Mouse (Mus musculus): ENCODE results near the gene Polr2l. TPM values are rescaled to one million over a fixed set of nuclear protein-coding genes. Genes with fewer than 3 reads are reported as not detected.

The Polr2l gene
- total RNA-seq (2021): 10 to 100 TPM; 43.0 to 50.5 TPM
- long read RNA-seq, transcript Polr2l-201 (2 exons, 1,650 nt): major isoform, 92 of 178 reads
- long read RNA-seq, partial matches to known transcripts: 0 of 178 reads
- long read RNA-seq, other reads (novel, unspliced or antisense): 86 of 178 reads

DNA sequence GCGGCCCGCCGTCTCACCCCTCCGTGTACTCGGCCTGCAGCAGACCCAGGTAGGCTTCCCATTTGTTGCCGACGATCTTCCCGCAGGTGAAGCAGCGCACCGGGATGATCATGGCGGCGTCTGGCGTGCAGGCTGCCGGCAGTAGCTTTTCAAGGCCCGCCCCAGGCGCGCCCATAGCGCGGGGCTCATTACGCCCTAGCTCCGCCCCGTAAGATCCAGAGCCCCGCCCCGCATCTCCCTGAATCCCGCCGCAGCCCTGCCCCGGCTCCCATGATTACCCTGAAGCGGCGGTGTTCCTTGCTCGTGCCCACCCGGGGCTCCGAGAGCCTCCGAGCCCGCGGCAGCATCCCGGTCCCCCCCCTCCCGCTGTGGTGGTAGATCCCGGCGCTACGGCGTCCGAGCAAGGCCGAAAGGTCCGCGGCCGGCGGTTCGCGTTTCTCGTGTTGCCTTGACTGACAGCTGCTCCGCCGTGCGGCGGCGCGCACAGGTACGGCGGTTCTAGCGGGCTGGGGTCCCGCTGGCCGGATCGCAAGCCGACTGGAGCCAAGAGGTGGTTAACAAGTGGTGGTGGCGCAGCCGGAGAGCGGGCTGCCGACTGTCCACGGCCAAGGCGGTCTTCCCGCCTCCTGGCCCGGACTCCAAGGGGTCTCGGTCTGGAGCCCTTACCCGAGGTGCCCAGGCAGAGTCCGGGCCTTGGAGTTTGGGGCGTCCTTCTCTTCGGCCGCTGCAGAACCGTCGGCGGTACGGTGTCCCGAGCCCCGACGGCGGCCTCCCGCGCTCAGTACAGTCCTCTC, at the start of gene Polr2l, which contains the start of gene Tspan4:
TSS of gene Polr2l (minus strand) at position 122 of the 794 bp plus-strand sequence.
TSS of gene Tspan4 (plus strand) at position 230 of the 794 bp plus-strand sequence.
- DNase-seq (ENCODE audit: low spot score in 2 of 2): peak; percentile 85 to 88

DNA sequence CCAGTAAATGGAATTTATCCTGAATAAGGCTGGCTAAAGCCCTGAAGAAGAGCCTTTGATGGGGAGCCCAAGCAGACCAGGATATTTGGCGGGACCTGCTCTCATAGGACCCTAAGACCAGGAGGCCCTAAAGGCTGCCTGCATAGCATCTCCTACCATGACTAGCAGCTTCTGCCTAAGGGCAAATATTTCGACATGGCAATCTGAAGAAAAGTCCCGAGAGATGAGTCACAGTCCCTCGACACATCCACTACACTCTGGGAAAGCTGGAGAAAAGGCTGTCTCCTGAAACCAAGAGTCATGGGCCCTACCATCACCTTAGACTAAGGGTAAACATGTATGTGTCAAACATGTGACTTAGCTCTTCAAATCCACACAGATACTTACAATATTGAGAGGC, 49.3 kb upstream of the Polr2l start:
- no peak for DNase-seq (ENCODE audit: low spot score in 2 of 2)

DNA sequence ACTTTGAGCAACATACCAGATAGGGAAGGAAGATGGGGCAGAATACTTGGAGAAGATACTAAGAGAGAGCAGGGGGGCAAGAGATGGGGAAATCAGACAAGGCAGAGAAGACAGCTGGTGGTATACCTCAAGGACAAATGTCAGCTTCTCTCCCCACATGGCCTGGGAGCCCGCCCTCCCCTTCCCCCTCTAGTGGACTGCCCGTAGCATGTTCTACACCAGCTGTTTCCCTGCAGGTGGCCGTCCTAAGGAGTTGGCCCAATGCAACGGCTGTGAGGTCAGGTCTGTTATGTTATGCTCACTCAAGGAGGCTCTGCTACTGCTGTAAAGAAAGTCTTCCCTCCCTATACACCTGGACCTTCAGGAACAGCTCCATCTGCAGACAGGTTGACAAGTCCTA, 48.1 kb upstream of the Polr2l start:
- no peak for DNase-seq (ENCODE audit: low spot score in 2 of 2)

DNA sequence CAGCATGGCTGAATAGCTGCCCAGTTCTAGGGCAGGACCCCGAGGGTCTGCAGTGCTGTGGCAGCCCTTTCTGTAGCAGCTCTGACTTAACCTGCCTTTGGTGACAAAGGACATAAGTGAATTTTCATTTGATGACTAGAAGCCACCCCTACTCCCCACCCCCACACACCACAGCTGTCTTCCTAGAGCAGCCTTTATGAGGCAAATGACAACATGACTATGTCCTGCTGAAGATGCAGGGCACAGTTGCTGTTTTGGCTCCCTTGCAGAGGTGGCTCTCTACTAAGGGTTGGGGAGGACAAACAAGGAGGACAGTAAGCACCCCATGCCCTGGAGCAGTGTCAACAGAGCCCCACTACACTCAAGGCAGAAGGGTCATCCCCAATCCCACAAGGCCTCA, 44.9 kb upstream of the Polr2l start:
- no peak for DNase-seq (ENCODE audit: low spot score in 2 of 2)

DNA sequence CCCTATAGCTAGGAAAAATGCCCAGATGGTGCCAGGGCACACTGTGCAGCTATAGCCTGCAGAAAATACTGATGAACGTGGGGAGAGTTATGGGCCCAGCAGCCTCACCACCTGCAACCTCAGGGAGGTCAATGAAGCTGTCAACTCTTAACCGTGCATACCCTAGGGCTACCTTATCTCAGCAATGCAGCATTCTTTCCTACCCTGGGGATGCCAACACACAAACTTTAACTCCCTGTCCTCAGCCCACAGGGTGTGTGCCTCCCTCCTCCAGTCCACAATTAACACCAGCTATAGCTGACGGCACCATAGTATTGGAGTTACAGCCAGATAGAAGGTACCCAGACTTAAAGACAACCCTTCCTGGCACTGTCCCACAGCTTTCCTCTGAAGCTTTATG, 44.0 kb upstream of the Polr2l start:
- no peak for DNase-seq (ENCODE audit: low spot score in 2 of 2)

DNA sequence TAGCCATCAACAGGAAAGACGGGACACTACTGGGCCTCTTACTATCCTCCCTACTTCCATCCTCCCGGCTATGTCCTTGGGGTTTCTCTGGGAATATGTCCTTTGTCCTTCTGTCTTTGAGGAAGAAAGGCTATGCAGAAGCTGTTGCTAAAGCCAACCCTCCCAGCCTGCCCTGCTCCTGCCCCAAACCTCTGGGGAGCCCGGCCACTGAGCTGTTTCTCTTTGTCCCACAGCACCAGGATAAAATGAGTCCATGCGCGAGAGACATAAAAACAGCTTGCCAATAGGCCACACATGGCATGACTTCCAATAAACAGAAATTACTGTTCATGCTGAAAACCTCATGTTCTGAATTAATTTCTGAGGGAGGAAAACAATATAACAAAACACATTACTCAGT, 43.4 kb upstream of the Polr2l start:
- DNase-seq (ENCODE audit: low spot score in 2 of 2): no peak

DNA sequence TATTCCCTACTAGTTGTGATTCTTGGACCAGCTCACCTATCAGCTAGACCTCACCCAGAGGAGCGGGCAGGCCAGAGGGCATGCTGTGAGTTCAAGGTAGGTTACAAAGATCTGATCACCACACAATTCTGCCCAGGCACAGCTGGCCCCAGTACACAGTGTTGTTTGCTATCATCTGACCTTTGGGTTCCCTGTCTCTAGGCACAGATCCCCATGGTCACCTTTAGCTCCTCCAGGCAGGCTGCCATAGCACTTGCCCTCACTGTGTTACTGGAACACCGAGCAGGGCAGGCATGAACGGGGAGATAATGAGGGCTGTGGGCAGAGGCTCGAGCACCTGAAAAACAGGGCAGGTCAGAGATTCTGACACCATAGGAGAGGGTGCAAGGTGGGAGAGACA, 42.7 kb upstream of the Polr2l start:
- DNase-seq (ENCODE audit: low spot score in 2 of 2): no peak

DNA sequence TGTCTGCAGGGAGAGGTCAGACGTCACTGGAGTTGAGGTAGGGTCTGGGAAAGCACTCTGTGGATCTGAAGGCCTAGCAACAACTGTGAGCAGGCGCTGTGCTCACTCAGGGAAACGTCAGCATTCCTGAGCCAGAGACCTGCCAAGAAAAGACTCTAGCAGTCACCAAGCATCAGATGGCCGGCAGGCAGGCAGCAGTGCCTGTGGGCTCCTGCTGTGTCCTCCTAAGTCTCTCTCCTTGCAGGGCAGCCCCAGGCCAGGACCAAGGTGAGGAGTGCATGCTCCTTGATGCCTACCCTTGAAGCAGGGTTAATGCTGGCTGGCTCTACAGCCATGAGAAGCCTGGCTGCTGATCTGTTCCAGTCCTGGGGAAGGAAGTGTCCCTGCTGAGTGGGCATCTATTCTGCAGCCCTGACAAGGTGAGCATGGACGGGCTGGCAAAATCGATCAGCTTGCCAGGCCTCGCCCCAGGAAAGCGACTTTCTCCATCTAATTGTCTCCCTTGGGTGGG, 35.8 kb upstream of the Polr2l start:
- no peak for DNase-seq (ENCODE audit: low spot score in 2 of 2)

DNA sequence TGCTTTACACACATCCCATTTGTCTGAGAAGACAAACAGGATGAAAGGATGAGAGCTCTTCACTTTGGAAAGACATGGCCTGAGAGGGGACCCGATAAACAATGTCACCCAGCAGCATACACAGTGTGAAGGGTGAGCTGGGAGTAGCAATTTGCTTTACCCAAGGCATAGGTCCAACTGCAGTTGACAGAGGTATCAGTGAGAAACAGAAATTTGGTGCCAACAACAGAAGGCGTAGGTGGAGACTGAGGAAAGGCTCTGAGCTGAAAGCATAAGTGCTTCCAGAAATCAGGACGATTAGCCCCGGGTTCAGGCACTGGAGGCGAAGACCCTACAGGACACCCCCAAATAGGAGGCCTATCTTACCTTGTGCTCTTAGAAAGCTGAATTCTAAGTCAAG, 35.3 kb upstream of the Polr2l start:
- DNase-seq (ENCODE audit: low spot score in 2 of 2): no peak

DNA sequence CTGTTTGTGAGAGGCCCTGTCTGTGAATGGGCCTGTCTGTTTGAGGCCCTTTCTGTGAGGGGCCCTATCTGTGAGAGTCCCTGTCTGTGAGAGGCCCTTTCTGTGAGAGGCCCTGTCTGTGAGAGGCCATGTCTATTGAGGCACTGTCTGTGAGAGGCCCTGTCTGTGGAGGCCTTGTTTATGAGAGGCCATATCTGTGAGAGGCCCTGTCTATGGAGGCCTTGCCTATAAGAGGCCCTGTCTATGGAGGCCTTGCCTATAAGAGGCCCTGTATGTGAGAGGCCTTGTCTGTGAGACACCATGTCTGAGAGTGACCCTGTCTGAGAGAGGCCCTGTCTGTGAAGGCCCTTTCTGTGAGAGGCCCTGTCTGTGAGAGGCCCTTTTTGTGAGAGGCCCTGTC, 33.2 kb upstream of the Polr2l start:
- no peak for DNase-seq (ENCODE audit: low spot score in 2 of 2)

DNA sequence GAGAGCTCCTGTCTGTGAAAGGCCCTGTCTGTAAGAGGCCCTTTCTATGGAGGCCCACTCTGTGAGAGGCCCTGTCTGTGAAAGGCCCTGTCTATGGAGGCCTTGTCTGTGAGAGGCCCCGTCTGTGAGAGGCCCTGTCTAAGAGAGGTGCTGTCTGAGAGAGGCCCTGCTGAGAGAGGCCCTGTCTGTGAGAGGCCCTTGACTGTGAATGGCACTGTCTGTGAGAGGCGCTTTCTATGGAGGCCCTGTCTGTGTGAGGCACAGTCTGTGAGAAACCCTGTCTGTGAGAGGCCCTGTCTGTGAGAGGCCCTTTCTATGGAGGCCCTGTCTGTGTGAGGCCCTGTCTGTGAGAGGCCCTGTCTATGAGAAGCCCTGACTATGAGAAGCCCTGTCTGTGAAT, 31.3 kb upstream of the Polr2l start:
- DNase-seq (ENCODE audit: low spot score in 2 of 2): no peak

DNA sequence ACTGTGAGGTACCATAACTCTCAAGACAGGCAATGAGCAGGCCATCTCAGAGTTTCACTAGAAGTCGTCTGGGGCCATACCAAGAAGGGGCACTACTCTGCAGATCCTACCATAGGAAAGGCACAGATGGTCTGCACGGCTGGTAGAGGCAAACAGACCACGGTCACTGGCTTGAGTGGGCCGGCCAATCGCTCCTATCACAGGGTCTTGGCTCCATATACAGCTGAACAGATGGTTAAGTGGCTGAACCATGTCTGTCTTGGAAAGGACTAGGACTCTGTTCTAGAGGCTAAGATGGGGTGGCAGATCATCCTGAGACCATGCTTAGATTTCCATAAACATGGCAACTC, 27.6 kb upstream of the Polr2l start:
- no peak for DNase-seq (ENCODE audit: low spot score in 2 of 2)

DNA sequence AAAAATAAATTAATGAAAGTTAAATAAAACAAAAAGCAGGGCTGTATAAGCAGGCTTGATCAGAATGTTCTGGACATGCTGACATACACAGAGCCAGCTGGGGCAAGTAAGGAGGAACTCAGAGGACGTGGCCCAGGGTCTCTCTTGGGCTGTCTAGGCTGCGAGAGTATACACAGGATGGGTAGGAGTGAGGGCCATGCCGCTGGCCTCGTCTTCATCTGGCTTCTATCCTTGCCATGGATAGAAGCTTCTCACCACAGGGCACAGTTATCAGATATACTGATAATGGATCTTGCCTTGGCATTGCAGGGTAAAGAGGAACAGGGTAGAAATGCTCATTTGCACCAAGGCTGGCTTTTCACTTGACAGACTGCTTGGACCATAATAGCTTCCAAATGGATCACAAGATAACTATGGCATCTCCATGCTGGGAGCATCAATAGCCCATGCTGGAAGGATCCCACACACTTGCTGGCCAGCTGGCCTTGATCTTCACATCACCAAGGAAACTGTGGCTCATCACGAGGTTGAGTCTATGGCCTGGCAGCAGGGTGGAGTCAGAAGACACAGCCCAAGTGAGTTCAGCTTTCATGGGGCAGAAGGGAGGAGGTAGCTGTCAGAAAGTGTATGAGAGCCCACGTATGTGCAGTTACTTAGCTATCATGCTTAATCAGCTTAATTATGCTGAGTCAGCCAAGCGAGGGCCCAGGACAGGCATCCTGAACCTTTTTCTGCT, 27.1 kb upstream of the Polr2l start:
- no peak for DNase-seq (ENCODE audit: low spot score in 2 of 2)

DNA sequence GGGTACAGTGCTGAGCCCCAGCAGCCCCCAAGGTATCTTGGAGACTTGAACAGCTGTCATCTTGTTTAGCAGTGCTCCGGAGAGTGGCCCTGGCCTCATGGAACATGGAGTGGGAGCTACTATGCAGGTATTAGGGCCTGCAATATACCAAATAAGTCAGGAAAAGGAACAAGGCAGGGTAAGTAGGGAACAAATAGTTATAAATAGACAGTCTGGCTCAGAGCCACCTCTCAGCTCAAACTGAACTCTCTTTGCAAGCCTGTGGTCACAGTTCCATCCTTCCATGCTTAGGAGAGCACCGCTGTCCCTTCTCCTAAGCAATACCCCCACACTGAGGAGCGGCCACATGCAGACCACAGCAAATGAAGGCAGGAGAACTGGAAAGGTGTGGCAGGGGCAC, 22.7 kb upstream of the Polr2l start:
- no peak for DNase-seq (ENCODE audit: low spot score in 2 of 2)

DNA sequence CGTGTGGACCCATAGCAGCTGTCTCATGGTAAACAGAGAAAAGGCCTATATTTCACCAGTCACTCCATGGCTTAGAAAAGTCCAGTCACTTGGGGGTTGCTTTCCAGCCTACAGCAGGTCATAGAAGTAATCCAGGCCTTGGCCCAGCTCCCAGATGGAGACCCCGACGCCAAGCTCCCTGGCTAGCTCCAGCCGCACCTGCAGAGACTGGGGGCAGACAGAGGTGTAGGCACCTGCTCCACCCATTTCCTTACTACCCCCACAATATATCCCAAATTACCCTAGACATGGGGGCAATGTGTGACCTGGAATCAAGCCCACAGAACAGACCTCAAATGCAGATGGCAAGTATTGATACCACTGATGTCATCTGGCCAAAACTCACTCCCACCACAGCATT, 21.0 kb upstream of the Polr2l start:
- DNase-seq (ENCODE audit: low spot score in 2 of 2): no peak

DNA sequence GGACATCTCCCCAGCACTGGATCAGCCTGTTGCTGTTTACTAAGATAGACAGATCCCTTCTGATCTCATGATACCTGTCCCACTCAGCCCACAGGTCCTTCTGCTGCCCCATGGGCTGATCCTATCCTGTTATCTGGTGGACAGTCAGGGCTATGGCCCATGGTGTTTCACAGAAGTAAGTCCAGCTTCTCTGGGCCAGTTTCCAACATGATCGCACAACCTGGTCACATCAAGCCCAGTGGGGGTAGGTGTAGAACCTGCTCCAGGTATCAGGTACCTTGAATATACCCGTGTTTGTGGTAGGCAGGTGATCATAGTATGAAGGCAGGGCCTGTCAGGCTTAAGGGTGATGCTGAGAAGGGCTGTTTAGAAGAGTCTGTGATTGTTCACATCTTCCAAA, 20.4 kb upstream of the Polr2l start:
- DNase-seq (ENCODE audit: low spot score in 2 of 2): no peak

DNA sequence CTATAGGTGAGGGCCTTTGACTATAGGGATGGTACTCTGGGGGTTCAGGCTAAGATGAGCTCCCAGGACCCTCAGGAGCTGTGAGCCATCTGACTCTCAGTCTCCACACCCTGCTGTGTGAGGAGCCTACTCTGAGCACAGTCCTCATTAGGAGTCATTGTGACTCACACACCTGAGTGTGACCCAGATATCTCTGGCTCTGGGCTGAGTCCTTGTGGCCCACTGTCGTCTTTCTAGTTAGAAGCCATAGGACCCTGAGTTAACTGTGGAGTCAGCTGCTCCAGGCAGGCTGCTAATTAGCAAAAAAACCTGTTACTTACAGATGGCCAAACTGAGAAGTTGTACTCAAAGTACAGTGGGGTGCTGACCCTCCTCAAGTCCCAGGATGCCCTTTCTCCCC, 18.8 kb upstream of the Polr2l start:
- no peak for DNase-seq (ENCODE audit: low spot score in 2 of 2)

DNA sequence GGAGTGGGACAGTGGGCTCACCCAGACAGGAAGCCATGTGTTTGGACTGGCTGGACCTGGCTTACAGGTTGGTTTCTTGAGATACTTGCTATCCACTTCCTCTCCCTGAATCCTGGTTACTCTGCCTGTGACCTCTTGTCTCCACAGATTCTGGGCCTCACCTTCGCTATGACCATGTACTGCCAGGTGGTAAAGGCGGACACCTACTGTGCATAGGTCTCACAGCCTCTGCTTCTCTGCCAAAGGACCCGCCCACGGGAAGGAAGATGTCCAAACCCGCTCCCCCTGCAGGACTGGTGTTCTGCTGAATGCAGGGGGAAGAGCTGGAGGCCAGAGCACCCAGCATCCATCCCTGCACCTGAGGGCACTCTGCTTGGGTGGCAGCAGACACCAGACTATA, 17.8 kb upstream of the Polr2l start:
- DNase-seq (ENCODE audit: low spot score in 2 of 2): no peak

DNA sequence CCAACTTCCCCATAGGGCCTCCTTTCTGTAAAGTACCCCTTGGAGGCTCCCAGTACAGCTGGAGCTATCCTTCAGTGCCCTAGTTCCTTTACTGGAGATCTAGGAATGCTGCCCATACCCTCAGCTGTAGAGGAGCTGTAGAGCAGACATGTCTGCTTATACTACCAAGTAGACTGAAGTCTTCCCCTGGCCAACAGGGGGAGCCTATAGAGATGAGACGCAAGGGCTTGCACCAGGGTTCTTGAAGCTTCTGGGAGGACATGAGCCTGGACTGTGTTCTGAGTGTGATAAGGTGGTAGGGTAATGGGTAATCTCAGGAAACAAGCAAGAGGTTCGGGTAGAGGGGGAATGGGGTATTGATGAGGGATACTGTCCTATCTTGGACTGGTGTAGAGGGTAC, 16.2 kb upstream of the Polr2l start:
- DNase-seq (ENCODE audit: low spot score in 2 of 2): no peak

DNA sequence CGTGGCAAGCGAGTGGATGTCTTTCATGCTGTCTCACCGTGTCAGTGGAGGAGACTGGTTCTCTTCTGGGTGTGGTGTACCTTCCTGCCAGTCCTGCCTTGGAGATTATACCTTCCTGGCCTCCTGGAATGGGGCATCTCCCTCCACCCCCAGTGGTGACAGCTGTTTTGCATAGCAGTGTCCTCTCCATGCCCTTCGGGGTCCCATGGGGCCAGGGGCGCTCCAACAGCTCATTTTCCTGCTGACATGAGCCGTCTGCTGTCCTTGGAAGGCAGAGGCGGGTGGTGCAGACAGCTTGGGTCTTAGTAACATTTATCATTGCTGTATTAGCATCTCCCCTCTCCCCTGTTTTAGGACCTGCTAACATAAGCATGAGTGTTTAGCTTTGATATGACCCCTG, 12.2 kb upstream of the Polr2l start:
- no peak for DNase-seq (ENCODE audit: low spot score in 2 of 2)

DNA sequence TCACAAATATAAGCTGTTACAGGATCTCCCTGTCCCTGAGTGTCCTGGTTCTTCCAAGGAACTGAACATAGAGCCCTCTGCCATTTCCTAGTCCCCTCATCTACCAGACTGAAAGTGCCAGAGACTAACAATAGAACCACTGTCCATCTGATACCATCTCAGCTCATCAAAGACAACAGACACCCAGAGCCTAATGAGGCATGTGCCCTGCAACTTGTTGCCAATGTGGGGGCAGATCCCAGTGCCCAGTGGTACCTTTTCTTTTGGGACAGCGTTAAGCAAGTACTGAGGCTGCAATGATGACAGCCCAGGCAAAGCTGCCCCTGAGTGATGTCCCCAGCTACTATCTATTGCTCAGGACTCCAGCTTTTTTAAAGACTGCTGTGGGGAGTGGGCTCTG, 11.3 kb upstream of the Polr2l start:
- DNase-seq (ENCODE audit: low spot score in 2 of 2): no peak

DNA sequence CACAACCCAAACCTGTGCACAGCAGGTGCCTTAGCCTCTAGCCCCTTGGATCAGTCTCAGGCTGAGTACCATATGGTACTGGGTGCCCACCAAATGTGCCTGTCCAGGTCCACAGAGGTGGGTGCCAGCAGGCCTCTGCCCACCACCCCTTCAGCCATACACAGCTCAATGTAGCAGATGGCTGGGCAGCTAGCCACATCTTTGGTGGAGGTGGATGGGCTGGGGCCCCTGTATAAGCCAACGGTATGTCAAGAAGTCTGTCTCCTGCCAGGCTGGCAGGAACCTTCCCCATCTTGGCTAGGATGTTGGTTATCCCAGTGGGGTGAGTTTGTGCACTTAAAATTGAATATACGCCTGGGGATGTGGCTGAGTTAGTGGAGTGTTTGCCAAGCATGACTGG, 10.7 kb upstream of the Polr2l start:
- no peak for DNase-seq (ENCODE audit: low spot score in 2 of 2)

Data from layer of hippocampus, postnatal 10 days (tissue).